Mouse (Mus musculus) heart, adult 8-10 months (tissue): ENCODE measurements around the gene Gab3. TPM values are rescaled to one million over a fixed set of nuclear protein-coding genes. Genes with fewer than 3 reads are reported as not detected.
A peak's percentile ranks its signal among the peaks of the same experiment; 100 is the strongest.
"Not testable (repeated sequence)": the region's sequence is repeated elsewhere in the genome, so short reads cannot be mapped to it uniquely, and the experiment has no call there.

ENCODE experiments used
- DNase-seq: peaks from one replicate; pipeline ENCODE4 v3.0.0; 2022; ENCODE audit warnings: low spot score
- total RNA-seq, 4 experiments: library from RNA; stranded (reverse); gene quantifications; 2 replicates each; pipeline ENCODE4 v1.2.4; 2022

Gene Gab3
- total RNA-seq, 4 experiments from 2014 or later, result 1.2 to 1.9 (median 1.6) TPM

DNA sequence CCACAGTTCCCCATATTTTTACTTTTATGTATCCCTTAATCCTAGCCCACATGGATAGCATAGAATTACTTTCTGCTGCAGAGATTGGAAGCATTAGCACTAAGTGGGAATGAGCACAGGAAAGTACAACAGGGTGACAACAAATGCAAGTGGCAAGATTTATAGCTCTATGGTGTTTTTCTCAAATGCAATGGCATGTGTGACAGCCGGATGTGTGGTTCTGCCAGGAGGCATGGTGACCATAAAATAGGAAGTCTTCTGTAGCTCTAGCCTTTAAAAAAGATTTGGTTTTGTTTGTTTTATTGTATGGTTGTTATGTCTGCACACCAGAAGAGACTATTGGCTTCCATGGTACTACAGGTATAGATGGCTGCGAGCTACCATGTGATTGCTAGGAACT is 50.1 kb downstream of the Gab3 start:
- no peak for DNase-seq

DNA sequence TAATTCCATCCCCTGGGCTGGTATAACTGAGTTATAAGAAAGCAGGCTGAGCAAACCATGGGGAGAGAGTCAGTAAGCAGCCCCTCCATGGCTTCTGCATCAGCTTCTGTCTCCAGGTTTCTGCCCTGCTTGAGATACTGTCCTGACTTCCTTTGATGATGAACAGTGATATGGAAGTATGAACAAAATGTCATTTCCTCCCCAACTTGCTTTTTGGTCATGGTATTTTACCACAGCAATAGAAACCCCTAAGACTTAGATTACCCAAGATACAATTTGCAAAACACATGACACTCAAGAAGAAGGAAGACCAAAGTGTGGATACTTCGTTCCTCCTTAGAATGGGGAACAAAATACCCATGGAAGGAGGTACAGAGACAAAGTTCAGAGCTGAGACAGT is 51.2 kb downstream of the Gab3 start:
- not testable (repeated sequence) for DNase-seq

DNA sequence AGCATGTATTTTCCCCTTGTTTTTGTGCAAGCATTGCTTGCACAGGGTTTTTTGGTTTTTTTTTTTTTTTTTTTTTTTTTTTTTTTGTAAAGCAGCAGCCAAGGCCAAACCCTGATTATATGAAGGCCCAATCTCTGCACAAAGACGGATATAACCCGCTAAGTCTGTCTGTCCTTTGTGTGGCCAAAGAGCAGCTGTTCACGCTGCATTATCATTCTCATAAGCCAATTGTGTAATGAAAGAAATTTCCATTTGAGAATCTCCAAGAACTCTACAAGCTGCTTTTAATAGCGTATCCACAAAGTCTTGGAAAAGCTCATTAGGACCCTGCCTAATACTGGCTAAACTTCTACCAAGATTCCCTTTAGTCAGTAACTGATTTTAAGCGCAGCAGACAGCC is 101.5 kb downstream of the Gab3 start:
- DNase-seq, result no peak

DNA sequence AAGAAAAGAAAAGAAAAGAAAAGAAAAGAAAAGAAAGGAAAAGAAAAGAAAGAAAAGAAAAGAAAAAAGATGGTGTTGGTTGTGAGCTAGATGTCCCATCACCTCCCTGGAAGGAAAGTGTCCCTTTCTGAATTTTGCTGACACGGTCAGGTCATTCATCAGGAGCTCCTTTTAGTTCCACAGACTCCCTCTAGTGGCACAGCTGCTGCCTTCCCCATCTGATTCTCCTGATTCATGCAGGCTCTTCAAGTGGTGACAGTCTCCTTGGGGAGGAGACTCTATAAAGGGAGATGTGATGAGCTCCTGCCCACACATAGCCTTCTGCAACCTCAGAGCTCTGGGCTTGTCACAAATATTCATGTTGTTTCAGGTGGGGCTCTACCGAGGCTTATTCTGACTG is 122.4 kb downstream of the Gab3 start:
- peak; percentile 0 for DNase-seq

DNA sequence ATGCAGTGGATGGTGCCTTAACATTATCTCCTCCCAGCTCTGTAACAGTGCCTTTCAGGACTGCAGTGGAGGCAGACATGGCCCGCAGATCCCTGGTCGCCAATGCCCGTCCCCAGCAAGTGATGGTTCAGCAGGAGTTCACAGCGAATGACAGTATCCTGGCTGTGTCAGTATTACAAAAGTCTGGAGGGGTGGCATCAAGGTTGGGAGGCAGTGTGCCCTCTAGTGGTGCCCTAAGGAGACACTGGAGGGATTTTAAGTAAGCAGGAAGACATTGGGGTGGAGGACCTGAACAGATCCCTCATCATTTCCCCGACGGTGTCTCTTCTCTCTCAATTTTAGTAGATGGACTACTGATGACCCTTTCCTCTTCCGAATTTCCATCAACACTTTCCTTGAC is 126.1 kb downstream of the Gab3 start:
- not testable (repeated sequence) for DNase-seq

Other genes starting within 250 kb of the Gab3 start
- not detected for gene Gm5936, start 248.3 kb downstream of the Gab3 start, total RNA-seq
- gene Dkc1, start 10.4 kb upstream of the Gab3 start, total RNA-seq, result 10 to 100 TPM; 18.6 to 26.9 (median 22.4) TPM
- 10 to 100 TPM in 3 of 4 experiments, 1 to 10 TPM in 1; 8.0 to 12.3 (median 11.9) TPM for gene Mpp1, start 45.6 kb upstream of the Gab3 start, total RNA-seq
- not detected for gene Smim9, start 78.3 kb upstream of the Gab3 start, total RNA-seq